Mouse (Mus musculus): ENCODE data around the gene H2-Eb2. TPM values are rescaled to one million over a fixed set of nuclear protein-coding genes. Genes with fewer than 3 reads are reported as not detected.

Gene H2-Eb2
- polyA plus RNA-seq, 1 experiment from 2014 or later, result 0.25 TPM

DNA sequence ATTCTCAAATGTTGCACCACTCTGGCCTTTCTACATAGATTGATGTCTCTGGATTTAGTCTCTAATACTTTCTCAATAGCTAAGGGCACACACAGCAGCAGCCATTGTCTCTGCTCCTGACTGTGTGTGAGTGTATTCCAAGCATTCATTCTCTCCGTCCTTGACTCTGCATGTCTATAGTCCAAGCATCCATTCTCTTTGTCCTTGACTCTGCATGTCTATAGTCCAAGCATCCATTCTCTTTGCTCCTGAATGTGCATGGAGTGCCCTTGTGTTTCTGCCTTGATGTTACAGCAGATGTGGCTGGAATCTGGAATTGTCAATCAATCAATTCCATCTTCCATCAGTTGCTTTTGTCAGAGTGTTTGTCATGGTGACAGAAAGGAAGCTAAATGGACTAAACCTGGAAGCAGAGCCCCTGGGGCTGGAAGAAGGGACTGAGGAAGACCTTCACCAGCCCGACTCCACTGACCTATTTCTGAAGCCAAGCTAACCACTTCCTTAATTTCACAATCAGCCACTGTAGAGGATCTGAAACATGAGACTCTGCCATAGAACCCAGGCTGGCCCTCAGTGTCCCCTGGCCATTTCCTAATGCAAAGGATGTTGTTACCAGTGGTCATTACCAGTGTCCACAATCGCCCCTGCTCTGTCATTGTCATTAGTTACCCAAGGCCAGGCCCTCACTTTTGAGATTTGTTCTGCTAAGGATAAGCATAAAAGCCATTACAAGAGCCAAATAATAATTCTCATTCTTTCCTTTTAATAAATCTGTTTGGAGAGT is 15.3 kb downstream of the H2-Eb2 start:
- H3K4me1 ChIP-seq (ENCODE audit: control insufficient read depth, insufficient read depth, low read depth, low read length), result no peaks in the 10 kb centered on the region
- no peak overlapping the region for H3K9ac ChIP-seq (ENCODE audit: low read depth, low read length)
- H3K36me3 ChIP-seq (ENCODE audit: control insufficient read depth, insufficient read depth, low read length), result no peaks in the 10 kb centered on the region
- no peak overlapping the region for H3K4me3 ChIP-seq (ENCODE audit: low read length)
- no peaks in the 10 kb centered on the region for H3K27me3 ChIP-seq (replicated peaks; ENCODE audit: control insufficient read depth, insufficient read depth, low read length)
- no peaks in the 10 kb centered on the region for H3K9me3 ChIP-seq (ENCODE audit: control insufficient read depth, low read length)
- ATAC-seq, result no peak
- H3K4me2 ChIP-seq (ENCODE audit: low read length), result no peak overlapping the region
- 47% methylated on average over 3 of the region's 3 CpGs for WGBS
- H3K27ac ChIP-seq (ENCODE audit: low read depth, low read length), result no peak overlapping the region

DNA sequence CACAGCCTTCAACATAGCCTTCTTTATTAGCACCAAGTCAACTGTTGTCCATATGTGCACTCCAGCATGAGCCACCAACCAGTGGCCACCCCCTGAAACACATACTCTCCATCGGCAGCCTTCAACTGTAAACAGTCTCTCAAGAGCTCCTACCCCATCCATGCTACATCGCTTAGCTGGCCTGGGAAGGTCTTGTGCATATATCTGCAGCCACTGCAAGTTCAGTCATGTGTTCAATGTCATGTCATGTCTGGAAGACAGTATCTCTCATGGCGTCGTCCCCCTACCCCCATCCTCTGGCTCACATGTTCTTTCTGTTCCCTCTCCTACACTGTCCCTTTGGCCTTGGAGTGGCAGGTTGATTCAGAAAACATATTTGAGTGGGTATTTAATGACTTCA is 19.4 kb downstream of the H2-Eb2 start:
- 93% methylated on average over 4 of the region's 4 CpGs for WGBS
- H3K9me3 ChIP-seq (ENCODE audit: control insufficient read depth, low read length), result no peaks in the 10 kb centered on the region
- no peak overlapping the region for H3K4me3 ChIP-seq (ENCODE audit: low read length)
- H3K36me3 ChIP-seq (ENCODE audit: control insufficient read depth, insufficient read depth, low read length), result no peaks in the 10 kb centered on the region
- ATAC-seq, result no peak
- H3K4me1 ChIP-seq (ENCODE audit: control insufficient read depth, insufficient read depth, low read depth, low read length), result no peaks in the 10 kb centered on the region
- H3K27me3 ChIP-seq (replicated peaks; ENCODE audit: control insufficient read depth, insufficient read depth, low read length), result no peaks in the 10 kb centered on the region
- no peak overlapping the region for H3K27ac ChIP-seq (ENCODE audit: low read depth, low read length)
- no peak overlapping the region for H3K9ac ChIP-seq (ENCODE audit: low read depth, low read length)
- H3K4me2 ChIP-seq (ENCODE audit: low read length), result no peak overlapping the region

DNA sequence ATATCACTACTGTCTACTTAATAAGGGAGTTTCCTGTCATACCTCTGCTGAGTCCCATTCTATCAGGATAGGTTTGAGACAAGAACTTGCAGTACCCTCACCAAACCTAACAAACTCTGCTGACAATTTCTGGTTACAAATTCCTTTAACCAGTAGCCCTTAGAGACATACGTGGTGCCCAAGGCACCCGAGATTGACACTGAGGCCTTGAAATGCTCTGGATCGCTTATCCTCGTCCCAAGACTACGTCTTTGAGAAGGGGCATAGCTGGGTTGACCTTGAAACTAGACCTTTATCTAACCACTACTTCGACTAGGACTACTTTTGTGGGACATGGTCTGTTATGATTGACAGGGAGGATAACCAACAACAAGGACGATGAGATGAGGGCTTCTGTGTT is 20.0 kb downstream of the H2-Eb2 start:
- WGBS, result 89% methylated on average over 7 of the region's 7 CpGs
- Histone ChIP-seq H3K4me2 (ENCODE audit: low read length) (no peak overlapping the region), H3K9me3 (ENCODE audit: control insufficient read depth, low read length) (no peaks in the 10 kb centered on the region), H3K9ac (ENCODE audit: low read depth, low read length) (no peak overlapping the region), H3K27me3 (replicated peaks; ENCODE audit: control insufficient read depth, insufficient read depth, low read length) (no peaks in the 10 kb centered on the region), H3K36me3 (ENCODE audit: control insufficient read depth, insufficient read depth, low read length) (no peaks in the 10 kb centered on the region), H3K4me1 (ENCODE audit: control insufficient read depth, insufficient read depth, low read depth, low read length) (no peaks in the 10 kb centered on the region), H3K4me3 (ENCODE audit: low read length) (no peak overlapping the region), H3K27ac (ENCODE audit: low read depth, low read length) (no peak overlapping the region)
- no peak for ATAC-seq

DNA sequence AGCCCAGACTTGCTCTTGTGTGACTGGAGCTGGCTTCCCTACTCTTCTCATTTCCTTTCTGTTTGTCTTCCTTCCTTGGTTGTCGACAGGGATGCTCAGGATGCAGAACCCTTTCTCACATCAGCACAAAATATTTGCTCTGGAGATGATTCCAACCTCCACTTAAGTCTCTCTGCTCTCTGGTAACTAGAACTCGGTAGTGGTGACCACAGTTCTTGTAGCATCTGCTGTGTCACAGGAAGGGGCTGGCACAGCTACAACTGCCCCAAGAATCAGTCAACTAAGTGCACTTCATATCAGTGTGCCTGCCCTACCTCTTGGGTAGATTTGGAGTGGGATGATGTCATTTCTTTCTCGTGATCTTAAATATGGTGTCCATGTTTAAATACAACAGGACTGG is 20.6 kb downstream of the H2-Eb2 start:
- H3K36me3 ChIP-seq (ENCODE audit: control insufficient read depth, insufficient read depth, low read length), result no peaks in the 10 kb centered on the region
- H3K4me3 ChIP-seq (ENCODE audit: low read length), result no peak overlapping the region
- no peak for ATAC-seq
- H3K27me3 ChIP-seq (replicated peaks; ENCODE audit: control insufficient read depth, insufficient read depth, low read length), result no peaks in the 10 kb centered on the region
- WGBS, result 75% methylated on average over 3 of the region's 3 CpGs
- no peaks in the 10 kb centered on the region for H3K9me3 ChIP-seq (ENCODE audit: control insufficient read depth, low read length)
- H3K4me2 ChIP-seq (ENCODE audit: low read length), result no peak overlapping the region
- H3K9ac ChIP-seq (ENCODE audit: low read depth, low read length), result no peak overlapping the region
- no peaks in the 10 kb centered on the region for H3K4me1 ChIP-seq (ENCODE audit: control insufficient read depth, insufficient read depth, low read depth, low read length)
- H3K27ac ChIP-seq (ENCODE audit: low read depth, low read length), result no peak overlapping the region

DNA sequence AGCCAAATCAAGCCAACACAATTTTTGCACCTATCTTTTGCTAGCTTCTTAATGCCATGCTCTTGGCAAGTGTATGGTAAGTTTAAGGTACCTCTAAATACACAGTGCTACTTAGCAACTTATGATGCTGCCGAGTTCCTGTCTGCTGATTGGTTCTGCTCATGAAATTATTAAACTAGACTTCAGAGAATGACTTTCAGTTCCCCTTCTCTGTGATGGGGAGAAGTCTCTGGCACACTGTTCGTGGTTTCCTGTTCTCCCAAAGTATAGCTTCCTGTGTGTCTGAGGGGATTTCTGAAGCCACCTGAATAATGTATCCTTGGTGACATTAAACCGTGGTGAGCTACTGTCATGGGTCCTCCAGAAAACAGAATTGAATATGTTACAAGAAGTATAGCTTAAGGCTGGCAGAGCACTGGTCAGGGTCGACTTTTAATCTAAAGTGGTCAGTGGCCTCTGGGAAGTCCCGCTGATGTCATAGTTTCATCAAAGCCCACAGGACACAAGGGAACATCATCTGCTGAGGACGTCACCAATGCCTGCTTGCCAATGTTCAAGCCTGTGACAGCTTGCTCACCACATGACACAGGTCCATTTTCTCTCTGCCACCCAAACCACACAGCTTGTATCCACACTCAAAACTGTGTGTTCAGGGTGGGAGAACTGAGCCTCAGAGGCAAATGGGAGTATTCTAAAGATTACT is 22.3 kb downstream of the H2-Eb2 start:
- Histone ChIP-seq H3K4me3 (ENCODE audit: low read length) (no peak overlapping the region), H3K36me3 (ENCODE audit: control insufficient read depth, insufficient read depth, low read length) (no peaks in the 10 kb centered on the region), H3K4me2 (ENCODE audit: low read length) (no peak overlapping the region), H3K4me1 (ENCODE audit: control insufficient read depth, insufficient read depth, low read depth, low read length) (no peaks in the 10 kb centered on the region), H3K27ac (ENCODE audit: low read depth, low read length) (no peak overlapping the region), H3K27me3 (replicated peaks; ENCODE audit: control insufficient read depth, insufficient read depth, low read length) (no peaks in the 10 kb centered on the region), H3K9me3 (ENCODE audit: control insufficient read depth, low read length) (no peaks in the 10 kb centered on the region), H3K9ac (ENCODE audit: low read depth, low read length) (no peak overlapping the region)
- ATAC-seq, result no peak
- 71% methylated on average over 6 of the region's 6 CpGs for WGBS

DNA sequence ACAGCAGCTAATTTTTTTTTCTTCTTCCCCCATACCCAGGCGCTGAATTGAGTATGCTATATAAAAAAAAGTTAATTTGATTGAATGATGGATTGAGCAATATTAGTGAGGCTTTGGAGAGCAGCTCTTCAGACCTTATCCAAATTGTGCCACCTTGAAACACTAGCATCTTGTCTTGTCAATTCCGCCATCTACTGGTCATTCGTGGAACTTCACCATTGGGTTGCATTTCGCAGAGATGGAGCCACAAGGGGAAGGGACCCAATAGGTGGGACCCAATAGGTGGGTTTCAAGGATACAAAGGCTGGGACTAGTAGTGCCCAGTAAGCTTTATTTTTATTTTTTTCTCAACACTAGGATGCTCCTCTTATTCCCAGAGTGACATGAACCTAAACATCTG is 24.0 kb downstream of the H2-Eb2 start:
- no peaks in the 10 kb centered on the region for H3K27me3 ChIP-seq (replicated peaks; ENCODE audit: control insufficient read depth, insufficient read depth, low read length)
- H3K4me2 ChIP-seq (ENCODE audit: low read length), result no peak overlapping the region
- H3K4me3 ChIP-seq (ENCODE audit: low read length), result no peak overlapping the region
- H3K36me3 ChIP-seq (ENCODE audit: control insufficient read depth, insufficient read depth, low read length), result no peaks in the 10 kb centered on the region
- H3K9ac ChIP-seq (ENCODE audit: low read depth, low read length), result no peak overlapping the region
- H3K9me3 ChIP-seq (ENCODE audit: control insufficient read depth, low read length), result no peaks in the 10 kb centered on the region
- no peaks in the 10 kb centered on the region for H3K4me1 ChIP-seq (ENCODE audit: control insufficient read depth, insufficient read depth, low read depth, low read length)
- WGBS, result 5% methylated on average over 4 of the region's 4 CpGs
- H3K27ac ChIP-seq (ENCODE audit: low read depth, low read length), result no peak overlapping the region
- ATAC-seq, result no peak

DNA sequence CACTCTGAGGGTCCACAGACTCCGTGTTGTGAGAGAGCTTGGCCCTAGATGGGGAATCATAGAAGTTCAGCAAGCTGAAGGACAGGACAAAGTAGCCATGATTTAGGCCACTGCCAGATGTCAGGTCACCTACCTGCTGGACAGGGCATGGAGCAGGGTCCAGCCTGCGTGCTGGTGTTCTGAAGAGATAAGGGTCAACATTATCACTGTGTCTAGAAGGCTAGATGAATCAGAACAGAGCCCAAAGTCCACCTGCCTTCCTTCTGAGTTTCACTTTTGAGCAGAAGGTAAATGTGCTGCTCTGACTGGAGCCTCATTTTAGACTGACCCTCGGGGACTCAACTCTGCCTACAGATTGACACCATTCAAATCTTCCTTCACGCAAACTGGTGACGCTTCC is 29.1 kb downstream of the H2-Eb2 start, which contains the start of gene Btnl2:
Gene Btnl2, plus strand, starts transcription at position 284 of the 400 bp plus-strand sequence.
- Histone ChIP-seq H3K27ac (ENCODE audit: low read depth, low read length) (no peak within 1 kb of the TSS), H3K4me2 (ENCODE audit: low read length) (no peak within 1 kb of the TSS), H3K9me3 (ENCODE audit: control insufficient read depth, low read length) (no peaks in the 10 kb centered on the region), H3K27me3 (replicated peaks; ENCODE audit: control insufficient read depth, insufficient read depth, low read length) (no peaks in the 10 kb centered on the region), H3K9ac (ENCODE audit: low read depth, low read length) (no peak within 1 kb of the TSS), H3K4me1 (ENCODE audit: control insufficient read depth, insufficient read depth, low read depth, low read length) (no peaks in the 10 kb centered on the region), H3K4me3 (ENCODE audit: low read length) (no peak within 1 kb of the TSS), H3K36me3 (ENCODE audit: control insufficient read depth, insufficient read depth, low read length) (no peaks in the 10 kb centered on the region)
- 90% methylated on average over 5 of the region's 5 CpGs for WGBS
- ATAC-seq, result no peak

DNA sequence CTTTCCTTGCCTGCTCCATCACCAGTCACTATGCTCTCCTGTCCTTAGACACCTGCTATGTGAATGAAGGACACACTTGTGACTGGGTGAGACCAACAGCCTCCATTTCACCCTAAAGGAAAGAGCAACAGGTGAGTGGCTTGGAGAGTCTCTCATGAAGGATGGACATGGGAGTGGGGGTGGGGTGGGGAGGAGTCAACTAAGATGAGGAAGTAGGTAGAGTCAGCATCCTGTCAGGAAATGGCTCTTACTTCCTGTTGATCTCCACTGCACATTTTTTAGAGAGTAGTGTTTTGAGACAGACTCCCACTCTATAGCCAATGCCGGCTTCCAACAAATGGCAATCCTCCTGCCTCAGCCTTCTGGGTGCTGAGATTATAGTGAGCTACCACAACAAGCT is 29.5 kb downstream of the H2-Eb2 start:
- no peak for ATAC-seq
- H3K4me1 ChIP-seq (ENCODE audit: control insufficient read depth, insufficient read depth, low read depth, low read length), result no peaks in the 10 kb centered on the region
- no peaks in the 10 kb centered on the region for H3K9me3 ChIP-seq (ENCODE audit: control insufficient read depth, low read length)
- 94% methylated on average over 1 of the region's 1 CpGs for WGBS
- H3K4me2 ChIP-seq (ENCODE audit: low read length), result no peak overlapping the region
- H3K27ac ChIP-seq (ENCODE audit: low read depth, low read length), result no peak overlapping the region
- no peak overlapping the region for H3K9ac ChIP-seq (ENCODE audit: low read depth, low read length)
- no peak overlapping the region for H3K4me3 ChIP-seq (ENCODE audit: low read length)
- H3K36me3 ChIP-seq (ENCODE audit: control insufficient read depth, insufficient read depth, low read length), result no peaks in the 10 kb centered on the region
- H3K27me3 ChIP-seq (replicated peaks; ENCODE audit: control insufficient read depth, insufficient read depth, low read length), result no peaks in the 10 kb centered on the region

DNA sequence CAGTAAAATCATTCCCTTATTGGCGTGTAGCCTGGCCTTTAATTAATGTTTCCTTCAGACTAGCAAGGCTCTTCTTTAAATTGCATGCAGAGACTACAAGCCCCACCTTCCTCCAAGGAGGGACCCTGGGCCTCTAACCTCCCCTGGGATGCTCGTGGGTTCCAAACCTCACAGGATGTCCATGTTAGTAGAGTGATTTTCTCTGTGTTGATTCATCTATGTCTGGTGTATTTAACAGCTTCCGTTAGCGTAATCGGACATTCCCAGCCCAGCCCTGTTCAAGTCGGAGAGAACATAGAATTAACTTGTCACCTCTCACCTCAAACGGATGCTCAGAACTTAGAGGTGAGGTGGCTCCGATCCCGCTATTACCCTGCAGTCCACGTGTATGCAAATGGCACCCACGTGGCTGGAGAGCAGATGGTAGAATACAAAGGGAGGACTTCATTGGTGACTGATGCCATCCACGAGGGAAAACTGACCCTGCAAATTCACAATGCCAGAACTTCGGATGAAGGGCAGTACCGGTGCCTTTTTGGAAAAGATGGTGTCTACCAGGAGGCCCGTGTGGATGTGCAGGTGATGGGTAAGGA is 37.6 kb downstream of the H2-Eb2 start:
- WGBS, result 84% methylated on average over 15 of the region's 15 CpGs
- no peak overlapping the region for H3K27ac ChIP-seq (ENCODE audit: low read depth, low read length)
- H3K4me1 ChIP-seq (ENCODE audit: control insufficient read depth, insufficient read depth, low read depth, low read length), result no peaks in the 10 kb centered on the region
- no peaks in the 10 kb centered on the region for H3K9me3 ChIP-seq (ENCODE audit: control insufficient read depth, low read length)
- no peak overlapping the region for H3K9ac ChIP-seq (ENCODE audit: low read depth, low read length)
- no peaks in the 10 kb centered on the region for H3K27me3 ChIP-seq (replicated peaks; ENCODE audit: control insufficient read depth, insufficient read depth, low read length)
- no peak overlapping the region for H3K4me2 ChIP-seq (ENCODE audit: low read length)
- no peak overlapping the region for H3K4me3 ChIP-seq (ENCODE audit: low read length)
- no peak for ATAC-seq
- H3K36me3 ChIP-seq (ENCODE audit: control insufficient read depth, insufficient read depth, low read length), result no peaks in the 10 kb centered on the region
